Mouse (Mus musculus): ENCODE data around the gene Csgalnact2.

Gene Csgalnact2

DNA sequence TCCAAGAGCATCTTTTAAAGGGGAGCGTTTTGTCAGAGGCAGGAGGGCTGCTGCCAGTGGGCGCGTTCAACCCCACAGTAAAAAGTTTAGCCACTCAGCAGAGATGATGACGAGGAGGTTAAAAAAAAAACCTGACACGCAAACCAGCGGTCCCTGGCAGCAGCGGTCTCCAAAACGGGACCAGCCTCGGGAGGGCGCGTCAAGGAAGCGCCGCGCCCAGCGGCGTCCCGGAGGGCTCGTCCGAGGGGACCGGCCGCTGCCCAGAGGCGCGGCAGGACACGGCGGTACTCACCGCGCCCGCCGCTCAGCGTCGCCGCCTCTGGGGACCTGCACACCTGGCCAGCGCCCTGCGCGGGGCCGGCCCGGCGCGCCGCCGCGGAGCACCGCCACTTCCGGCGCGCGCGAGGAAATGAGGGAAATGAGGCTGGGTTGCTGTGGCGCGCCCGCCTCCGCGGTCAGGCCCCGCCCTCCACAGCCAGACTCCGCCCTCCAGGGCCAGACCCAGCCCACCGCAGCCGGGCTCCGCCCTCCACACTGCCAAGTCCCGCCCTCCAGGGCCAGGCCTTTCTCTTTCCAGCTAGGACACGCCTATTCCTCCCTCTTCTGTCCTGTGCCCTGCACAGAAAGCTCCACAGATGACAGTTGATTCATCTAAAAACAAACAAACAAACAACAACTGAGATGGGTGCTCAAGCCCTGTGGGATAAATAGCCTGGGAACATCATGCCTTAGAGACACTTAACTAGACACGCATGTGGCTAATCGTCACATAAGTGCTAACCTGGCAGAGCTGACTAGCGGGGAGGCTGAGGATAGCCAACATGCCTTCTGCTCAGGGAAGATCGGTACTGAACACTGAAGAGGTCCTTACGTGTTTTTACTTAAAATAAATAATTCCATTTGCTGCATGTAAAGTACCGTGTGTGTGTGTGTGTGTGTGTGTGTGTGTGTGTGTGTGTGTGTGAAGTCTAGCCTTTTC, at the start of gene Csgalnact2:
Gene Csgalnact2 (minus strand): TSS at position 410 of the 979 bp plus-strand sequence.
- peak; percentile 94 for DNase-seq (ENCODE audit: low read depth, low spot score)

DNA sequence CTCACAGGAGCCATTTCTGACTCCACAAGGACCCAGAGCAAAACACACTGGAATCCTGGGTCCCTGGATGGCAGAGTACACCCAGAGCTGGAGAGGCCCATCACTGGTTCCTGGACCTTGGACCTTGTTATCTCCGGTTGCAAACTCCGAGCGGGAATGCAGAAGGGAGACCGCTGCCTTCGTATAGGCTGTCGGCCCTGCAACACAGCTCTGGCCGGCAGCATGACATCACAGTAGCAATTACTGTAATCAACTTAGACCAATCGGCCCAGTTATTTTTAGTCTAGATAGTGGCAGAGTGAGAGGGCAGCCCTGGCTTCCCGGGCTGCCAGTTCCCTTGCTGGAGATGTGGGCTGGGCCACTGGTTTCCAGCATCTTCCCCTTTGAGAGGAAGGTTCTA, 49.7 kb upstream of the Csgalnact2 start:
- no peak for DNase-seq (ENCODE audit: low read depth, low spot score)

DNA sequence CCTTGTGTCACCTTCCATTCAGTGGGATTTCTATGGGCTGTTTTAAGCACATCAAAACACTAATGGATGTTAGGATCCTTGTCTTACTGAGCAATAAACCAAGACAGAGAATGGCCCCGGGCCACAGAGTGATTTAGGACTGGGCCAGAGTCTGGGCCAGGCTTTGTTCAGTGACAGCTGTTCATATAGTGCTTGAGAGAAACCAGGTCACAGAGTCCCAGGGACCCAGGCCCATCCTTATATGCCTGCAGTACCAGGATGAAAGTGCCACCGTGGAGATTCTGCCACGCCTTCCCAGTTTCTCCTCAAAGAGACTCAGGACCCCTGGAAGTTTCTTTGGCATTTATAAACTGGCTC, 48.3 kb upstream of the Csgalnact2 start:
- DNase-seq (ENCODE audit: low read depth, low spot score), result no peak

DNA sequence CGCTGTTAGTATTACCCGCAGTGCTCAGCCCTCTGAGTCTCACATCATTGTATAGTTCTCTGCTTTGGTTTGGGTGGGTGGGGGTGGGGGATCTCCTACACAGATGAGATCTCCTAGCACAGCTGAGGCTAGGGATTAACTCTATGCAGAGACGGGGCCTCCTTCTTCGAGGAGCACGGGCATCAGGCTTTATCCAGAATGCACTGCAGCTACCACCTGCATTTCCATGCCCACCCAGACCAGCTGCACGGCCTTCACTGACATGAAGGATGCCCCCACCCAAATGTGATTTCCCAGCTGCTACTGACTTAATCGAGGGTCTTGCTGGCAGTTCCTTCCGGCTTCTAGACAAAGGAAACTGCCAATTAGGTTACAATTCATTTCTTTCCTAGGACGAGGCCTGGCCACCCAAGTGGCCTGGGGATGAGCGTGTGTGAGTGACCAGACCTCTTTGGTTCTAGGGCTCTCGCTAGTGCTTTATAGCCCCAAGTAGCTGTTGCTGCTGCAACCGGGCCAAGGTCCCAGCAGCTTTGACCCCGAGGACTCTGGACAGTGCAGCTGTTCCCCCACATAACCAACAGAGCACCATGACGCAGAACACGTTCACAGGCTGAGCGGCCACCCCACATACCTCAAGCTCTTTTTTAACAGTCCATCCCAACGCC, 47.8 kb upstream of the Csgalnact2 start:
- DNase-seq (ENCODE audit: low read depth, low spot score), result no peak

DNA sequence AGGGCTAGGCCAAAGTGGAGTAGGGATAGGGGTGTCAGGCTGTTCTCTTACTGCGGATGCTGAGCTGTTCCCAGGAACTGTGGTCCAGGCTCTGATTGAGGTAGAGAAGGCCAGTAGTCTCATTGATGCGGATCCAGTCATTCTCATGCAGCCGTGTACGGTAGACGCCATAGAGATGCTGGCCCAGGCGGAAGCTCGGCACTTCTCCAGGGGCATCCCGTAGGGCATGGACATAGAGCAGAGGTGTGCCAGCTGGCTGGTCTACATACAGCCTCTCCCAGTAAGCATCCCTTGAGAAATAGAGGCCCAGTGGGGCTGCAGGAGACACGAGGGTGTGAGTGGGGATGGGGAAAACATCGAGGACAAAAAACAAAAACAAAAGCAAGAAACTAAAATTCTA, 45.2 kb upstream of the Csgalnact2 start:
- no peak for DNase-seq (ENCODE audit: low read depth, low spot score)

DNA sequence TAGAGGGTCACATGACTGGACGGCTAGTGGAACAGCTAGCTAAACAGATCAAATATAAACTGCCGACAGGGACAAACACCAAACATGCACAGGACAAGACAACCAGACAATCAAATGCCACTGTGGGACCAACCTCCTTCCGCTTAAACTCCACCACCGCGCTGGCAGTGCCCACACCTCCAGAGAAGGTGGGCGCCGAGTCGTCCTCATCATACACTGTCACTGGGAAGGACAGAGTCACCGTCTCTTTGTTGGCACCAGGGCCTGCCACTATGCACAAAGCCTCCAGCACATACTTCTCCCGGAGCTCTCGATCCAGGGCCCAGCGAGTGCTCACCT, 41.1 kb upstream of the Csgalnact2 start:
- no peak for DNase-seq (ENCODE audit: low read depth, low spot score)

DNA sequence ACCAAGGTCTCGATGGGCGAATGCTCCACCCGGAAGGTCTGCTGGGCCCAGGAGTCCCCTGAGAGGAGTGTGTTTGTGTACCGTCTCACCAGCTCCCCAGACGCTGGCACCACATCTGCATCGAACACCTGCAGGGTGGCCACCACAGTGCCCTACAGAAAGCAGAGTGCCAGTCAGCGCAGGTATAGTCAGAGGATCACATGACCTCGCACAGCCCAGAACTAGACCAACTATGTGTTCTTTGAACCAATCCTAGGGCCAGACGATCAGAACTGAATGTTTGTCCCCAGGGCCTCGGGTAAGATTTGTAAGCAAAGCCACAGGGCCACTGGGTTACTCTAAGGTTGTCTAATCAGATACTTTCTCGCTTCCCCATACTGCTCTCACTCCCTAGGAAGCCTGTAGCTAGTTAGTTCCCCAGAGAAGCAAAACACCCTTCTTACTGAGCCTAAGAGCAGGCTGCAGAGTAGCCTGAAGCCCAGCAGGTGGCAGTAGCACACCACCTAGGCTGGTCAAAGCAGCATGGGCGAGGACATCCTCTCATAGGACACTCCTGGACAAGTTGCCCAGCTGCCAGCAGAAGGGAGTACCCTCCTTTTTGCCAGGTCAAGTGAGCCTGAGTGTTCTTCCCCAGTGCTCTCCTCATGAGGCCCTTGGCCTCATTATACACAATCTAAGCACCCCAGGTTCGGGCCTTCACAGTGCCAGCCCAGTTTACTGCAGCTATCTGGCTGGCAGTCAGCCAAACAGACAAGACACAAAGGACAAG, 40.6 kb upstream of the Csgalnact2 start:
- peak; percentile 84 for DNase-seq (ENCODE audit: low read depth, low spot score)

DNA sequence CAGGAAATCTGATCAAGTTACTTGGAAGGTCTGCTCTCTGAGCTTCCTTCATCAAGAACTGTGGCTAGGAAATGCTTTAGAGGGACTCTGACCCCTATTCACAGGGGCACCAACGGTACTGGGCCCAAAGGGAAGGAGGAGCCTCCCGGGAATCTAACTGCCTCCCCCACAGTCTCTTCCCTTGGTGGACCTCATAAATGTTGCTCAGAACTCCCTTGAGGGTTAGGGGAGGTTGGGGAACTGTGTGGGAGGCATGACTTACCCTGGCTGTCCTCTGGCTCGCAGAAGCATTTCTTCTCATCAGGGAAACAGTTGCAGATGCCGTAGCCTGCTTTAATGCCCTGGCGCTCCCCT, 35.0 kb upstream of the Csgalnact2 start:
- no peak for DNase-seq (ENCODE audit: low read depth, low spot score)

DNA sequence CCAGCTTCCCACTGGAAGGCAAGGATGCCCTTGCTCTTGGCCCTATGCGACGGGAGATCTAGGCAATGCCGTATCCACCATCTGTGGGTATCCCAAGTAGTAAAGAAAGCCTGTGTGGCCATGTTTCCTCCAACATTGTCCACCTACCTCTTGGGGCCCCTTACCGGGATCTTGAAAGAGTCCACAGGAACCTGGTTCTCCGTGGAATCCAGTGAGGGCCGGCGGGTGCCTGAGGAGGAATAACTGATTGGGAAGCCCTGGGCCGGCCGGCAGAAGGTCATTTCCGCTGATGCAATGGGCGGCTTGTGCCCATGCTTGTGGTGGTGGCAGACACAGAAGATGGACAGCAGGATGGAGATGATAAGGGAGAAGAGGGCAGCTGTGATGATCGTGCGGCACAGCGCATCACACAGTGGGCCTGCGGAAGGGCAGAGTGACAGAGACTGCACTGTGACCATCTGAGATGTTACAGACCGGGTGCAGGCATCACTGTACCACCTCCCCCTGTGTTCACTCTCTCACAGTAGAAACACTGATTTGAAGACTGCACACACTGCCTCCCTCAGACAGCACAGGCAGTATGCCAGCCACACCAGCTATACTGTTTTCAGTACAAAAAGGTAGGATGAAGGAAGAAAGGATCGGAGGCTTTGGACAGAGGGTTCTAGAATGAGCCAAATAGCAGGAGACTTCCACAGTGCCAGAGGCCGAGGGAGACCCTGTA, 34.5 kb upstream of the Csgalnact2 start:
- DNase-seq (ENCODE audit: low read depth, low spot score), result no peak

DNA sequence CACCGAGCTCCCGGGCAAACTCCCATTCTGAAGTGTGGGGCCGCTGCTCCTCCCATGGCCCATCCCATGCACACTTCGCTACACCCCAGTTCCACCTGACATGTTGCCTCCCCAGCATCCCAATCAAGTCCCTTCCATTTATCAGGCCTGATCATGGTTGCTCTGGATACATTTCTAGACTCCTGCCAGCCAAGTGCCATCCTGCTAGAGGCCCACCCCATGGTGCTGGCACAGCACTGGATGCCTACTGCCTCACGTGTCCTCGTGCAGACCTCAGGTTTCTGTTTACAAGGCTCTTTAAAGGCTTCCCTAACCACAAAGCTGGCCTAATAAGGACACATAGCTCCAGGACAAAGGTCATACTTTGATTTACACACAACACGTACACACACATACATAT, 32.4 kb upstream of the Csgalnact2 start:
- no peak for DNase-seq (ENCODE audit: low read depth, low spot score)

DNA sequence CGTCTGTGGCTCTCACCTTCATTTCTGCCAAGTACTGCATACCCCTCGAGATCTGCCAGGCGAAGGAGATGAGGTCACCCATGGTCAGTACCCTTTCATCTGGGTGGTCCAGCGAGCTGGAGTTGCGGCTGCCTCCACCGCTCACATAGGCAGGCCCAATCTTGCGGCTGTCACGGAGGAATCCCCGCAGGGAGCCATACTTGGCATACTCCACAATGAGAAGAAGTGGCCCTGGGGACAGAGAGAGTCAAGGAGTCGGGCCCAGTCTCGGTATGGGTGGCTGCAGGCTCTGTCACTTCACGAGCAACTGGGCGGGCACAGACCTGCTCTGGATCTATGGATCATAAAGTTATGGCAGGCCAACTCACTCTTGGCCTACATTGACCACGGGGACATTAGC, 29.2 kb upstream of the Csgalnact2 start:
- DNase-seq (ENCODE audit: low read depth, low spot score), result no peak

DNA sequence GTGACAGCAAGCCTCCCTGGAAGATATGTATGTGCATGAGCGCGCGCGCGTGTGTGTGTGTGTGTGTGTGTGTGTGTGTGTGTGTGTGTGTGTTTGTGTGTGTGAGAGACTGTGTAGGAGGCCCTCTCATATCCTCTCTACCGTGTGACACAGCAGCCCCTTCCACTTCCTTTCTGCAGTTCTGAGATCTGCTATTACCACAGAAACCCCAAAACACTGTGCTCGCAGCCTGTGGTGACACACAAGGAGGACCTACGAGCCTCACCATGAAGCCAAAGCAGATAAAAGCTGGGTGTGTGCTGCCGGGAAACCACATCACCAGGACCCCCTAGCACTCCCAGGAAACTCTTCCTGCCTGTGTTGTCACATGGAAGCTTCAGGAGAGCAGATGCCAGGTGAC, 28.1 kb upstream of the Csgalnact2 start:
- DNase-seq (ENCODE audit: low read depth, low spot score), result peak; percentile 86

DNA sequence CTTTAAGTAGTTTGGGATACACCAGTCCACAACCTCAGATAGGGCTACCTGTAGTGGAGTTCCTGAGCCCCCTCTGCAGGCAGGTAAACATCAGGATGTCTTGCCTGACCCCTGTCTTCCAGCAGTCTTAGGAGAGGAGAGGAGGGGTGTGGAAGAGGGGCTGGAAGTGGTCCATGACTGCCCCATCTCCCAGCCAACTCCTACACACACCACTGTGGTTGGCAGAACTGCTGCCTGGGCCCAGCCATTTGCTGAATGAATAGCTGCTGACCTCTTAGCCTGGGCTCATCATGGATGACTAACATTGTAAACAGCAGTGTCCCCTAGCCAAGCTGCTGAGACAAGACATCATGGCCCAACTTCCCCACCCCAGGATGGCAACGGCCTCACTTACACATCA, 26.6 kb upstream of the Csgalnact2 start:
- no peak for DNase-seq (ENCODE audit: low read depth, low spot score)

DNA sequence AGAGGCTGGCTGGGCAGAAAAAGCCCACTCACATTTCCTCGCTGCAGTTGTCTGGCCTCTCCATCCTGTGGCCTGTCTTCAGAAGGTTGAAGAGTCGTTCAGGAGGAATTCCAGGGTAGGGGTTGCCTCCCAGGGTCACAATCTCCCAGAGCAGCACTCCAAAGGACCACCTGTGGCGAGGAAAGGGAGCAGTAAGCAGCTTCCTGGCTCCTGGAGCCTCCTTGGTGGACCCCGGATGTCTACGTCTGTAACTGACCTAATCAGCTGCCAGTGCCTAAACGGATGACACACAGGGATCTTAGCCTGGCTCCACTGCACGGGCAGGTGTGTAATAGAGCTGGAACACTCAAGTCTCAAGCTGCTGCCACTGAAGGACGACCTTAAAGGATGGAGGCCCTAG, 25.8 kb upstream of the Csgalnact2 start:
- no peak for DNase-seq (ENCODE audit: low read depth, low spot score)

DNA sequence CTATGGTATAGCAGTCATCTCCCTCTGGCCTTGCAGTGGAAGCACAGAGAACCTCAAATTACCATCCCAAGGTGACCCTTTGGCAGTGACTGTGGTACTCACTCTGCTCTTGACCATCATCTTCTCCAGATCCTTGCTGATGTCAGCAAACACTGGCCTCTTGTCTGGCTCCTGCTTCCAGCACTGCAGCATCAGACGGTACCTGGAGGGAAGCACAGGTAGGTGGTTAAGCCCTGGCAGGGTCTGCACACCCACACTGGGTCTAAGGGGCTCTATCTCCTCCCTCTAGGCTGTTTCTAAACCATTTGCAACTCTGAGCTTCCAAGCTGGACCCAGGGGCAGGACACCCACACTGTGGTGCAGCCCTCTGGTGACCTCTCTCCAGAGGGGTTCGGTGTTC, 24.1 kb upstream of the Csgalnact2 start:
- no peak for DNase-seq (ENCODE audit: low read depth, low spot score)

DNA sequence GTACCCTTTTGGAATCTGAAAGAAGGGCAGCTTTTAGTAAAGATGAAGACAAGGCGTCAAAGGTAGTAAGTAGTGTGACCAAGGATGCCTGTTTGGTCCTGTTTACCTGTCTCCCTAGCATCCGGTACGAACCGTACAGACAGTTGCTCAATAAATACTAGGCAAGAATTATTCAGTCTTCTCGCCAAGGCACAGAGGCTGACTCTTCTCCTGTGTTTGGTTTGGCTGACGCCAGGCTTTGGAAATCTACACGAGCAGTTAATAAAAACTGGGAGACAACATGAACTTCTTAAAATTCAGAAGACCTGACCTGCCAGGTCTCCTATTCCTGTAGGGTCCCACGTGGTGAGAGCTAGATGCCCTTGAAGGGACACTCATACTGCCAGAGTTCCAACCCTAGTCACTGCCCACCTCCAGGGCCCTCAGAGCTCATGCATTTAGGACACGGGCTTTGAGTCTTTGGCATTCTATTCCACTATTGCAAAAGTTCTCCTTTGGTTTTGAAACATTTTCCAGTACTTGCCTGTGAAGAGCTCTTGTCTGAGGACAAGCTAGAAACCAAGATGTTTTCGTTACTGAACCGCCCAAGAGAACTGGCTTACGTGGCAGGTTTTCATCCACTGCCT, 23.6 kb upstream of the Csgalnact2 start:
- DNase-seq (ENCODE audit: low read depth, low spot score), result no peak

DNA sequence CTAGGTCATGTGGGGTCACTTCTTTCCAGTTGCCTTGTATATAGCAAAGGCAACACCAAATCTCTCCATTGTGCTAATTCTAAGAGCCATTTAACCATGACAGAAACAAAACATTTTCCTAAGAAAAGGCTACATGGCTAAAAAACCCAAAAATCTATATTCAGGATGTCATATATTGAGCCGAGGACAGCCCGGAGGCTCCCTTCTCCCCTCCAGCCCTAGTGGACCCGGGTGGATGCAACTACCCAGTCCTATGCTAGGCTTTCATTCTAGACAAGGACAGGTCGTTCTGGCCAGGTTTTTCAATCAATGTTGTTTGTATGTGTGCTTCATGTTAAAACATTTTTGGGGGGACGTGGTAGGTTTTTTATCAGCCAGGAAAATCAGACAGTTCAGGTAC, 14.2 kb upstream of the Csgalnact2 start:
- DNase-seq (ENCODE audit: low read depth, low spot score), result no peak

DNA sequence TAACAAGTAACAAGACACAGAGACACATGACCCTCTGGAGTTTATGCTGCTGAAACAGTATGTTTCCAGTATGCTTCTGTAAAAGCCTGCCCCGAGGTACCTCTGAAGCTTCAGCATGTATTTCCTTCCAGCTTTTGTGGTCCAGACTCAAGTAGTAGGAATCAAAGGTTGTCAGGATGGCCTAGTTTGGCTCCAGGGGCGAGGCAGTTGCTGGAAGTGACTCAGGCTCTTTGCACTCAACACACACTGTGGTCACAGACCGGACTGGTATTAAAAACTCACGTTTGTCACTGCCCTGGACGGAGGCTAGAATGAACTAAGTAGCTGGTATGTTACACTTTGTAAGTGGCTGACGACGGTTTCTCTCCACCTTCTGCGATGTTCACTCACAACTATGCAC, 12.0 kb upstream of the Csgalnact2 start:
- DNase-seq (ENCODE audit: low read depth, low spot score), result no peak

DNA sequence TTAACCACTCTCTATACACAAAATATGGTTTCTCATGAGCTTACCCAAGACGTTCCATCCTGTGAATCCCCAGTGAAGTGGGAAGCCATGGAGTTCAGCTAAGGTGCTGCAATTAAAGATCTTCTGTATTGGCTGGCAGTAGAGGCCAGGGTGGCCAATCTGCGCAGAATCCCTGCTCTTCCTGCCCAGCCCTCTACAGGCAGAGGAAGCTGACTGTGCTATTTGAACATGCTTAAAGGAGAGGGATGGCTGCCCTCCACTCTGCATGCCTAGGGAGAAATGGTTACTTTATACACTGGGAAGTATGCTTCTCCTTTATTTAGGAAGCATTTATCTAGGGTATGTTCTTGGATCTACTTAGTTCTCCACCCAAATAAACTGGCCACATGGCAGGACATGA, 11.6 kb upstream of the Csgalnact2 start:
- no peak for DNase-seq (ENCODE audit: low read depth, low spot score)

DNA sequence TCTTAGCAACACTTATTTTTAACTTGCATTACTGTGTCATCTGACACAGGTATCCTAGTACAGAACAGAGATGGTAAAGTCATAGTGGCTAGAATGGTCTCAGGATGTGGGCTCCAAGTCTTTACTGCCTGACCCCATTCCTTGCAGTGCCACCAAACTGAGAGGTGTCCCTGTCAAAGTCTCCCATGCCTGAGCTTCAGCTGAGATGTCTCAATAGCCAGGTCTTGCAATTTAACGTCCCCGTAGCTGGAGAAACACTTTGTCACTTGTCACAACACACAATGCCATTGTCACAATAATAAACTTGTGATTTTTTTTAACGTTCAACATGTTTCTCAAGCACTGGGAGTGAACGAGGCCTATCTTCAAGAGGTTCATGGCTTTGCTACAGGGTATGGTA, 11.2 kb upstream of the Csgalnact2 start:
- DNase-seq (ENCODE audit: low read depth, low spot score), result no peak

DNA sequence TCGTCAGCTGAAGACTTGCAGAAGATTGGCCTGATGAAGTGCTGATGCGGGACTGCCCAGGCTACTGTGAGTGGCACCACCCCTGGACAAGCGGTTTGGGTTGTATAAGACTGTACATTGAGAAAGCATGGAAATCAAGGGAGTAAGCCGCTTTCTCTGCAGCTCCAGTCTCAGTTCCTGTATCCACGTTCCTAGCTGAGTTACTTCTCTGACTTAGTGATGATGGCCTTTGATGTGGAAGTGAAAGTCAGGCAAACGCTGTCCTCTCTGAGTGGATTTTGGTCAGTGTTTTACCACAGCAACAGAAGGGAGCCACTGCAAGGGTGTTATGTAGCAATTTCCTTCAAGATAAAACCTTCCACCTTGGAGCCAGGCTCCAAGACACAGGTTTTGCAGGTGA, 2.0 kb upstream of the Csgalnact2 start:
- no peak for DNase-seq (ENCODE audit: low read depth, low spot score)
